Mouse (Mus musculus) ovary, postnatal 14 days (tissue): ENCODE measurements around the gene Commd6.

Experiments used
- DNase-seq: peaks from one replicate; pipeline ENCODE4 v3.0.0; 2022; ENCODE audit warnings: low spot score

Commd6 gene

GRCm38 (mm10) chr14:101640153-101640843 is at the start of gene Commd6:
Gene Commd6 (minus strand): TSS chr14:101640686.
- DNase-seq: peak; percentile 79

- DNase-seq: no peak
Observed at GRCm38 (mm10) chr14:101688406-101688805, 47.9 kb upstream of the Commd6 start.

DNA sequence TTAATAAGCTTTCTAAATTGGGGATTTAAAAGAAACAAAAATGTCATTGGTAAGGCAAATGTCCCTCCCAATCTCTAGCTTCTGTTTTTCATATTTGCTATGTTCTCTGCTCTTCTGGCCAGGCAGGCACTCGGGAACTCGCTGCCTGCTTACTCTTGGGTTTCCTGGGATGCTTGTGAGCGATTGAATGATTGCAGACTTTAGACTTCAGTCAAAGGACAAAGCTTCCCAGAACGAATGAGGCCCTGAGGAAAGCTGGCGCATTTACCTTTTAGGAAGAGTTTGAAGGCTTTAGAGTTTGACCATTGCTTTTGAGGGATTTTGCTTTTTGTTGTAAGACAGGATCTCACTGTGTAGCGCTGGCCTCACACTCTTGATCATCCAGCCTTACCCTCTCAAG is 47.2 kb upstream of the Commd6 start:
- no peak for DNase-seq

DNA sequence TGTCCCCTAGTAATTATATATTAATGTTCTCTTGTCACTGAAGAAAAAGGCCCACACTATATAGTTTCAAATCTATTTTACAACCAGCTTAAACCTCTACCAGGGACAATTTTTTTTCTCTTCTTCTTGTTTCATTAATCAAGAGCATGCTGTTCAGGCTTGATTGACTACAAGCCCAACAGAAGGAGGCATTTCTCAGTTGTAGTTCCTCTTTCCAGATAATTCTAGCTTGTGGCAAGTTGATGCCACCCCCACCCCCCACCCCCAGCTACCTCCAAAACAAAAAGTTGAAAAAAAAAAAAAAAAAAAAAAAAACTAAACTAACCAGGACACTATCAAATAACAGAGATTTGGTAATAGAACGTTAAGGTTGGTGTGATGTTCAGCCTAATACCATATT is 31.7 kb upstream of the Commd6 start:
- no peak for DNase-seq

- DNase-seq: no peak
Observed at GRCm38 (mm10) chr14:101668626-101669025, 28.1 kb upstream of the Commd6 start.

DNA sequence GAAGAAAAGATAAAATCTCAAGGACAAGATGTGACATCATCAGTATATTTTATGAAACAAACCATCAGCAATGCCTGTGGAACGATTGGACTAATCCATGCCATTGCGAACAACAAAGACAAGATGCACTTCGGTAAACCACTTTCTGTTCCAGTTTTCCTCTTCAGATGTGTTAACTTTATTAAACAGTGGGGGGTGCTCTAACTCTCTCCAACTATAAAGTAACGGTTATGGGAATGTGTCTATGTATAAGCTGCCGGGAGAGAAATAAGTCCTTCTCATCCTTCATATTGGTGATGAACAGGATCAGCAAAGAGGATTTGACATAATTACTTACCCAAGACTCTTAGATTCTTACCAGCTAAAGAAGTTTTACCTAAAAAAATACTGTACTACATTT is 26.1 kb upstream of the Commd6 start:
- no peak for DNase-seq

DNA sequence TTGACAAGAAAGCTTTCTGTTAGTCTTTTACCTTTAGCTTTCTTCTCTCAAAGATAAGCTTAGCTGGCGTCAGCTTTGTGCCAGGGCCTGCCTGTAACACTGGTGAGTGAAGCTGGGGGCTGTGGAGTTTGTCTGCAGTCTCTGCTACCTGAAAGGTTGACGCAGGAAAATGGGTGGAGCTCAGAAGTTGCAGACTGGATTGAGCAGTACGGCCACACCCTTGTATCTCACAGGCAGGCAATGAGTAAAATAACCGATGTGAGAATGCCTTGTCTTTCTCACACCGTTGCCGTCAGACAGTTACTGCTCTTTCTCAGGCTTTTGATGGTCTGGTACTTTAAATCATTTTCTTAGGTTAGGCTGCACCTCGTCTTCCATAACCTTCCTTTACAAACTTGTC is 25.6 kb upstream of the Commd6 start:
- DNase-seq: no peak

GRCm38 (mm10) chr14:101664274-101664673 is 23.8 kb upstream of the Commd6 start:
- no peak for DNase-seq

DNA sequence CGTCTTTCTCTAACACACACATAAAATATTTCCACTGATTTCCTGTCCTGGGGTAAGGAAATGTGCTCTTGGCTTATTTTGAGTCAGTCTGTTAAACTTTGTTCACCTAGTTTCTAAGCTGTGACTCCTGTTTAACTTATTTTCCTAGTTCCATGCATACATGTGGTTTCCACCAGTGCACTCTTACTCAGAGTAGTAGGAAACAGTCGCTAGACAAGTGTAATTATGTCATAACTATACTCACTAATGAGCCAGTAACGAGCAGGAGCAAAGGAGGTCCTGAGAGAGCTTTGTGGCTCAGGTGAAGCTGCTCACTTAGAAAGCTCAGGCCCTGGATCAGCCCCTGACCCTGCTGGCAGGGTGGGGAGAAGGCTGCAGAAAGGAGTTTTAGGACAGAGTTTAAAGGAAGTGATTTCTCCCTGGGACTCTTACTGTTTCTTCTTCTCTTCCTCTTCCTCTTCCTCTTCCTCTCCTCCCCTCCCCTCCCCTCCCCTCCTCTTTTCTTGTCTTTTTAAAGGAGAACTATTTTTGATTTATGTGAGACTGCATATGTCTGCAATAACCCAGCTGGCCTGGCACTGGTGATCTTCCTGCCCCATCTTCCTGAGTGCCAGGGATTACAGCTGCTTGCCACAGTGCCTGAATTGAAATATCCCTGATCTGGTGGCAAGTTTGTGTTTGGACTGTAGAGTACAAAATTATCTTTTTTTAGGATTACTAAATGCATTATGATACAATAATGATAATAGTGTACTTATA is 21.3 kb upstream of the Commd6 start:
- no peak for DNase-seq

GRCm38 (mm10) chr14:101656307-101656706 is 15.8 kb upstream of the Commd6 start:
- no peak for DNase-seq

GRCm38 (mm10) chr14:101654526-101654909 is 14.0 kb upstream of the Commd6 start:
- DNase-seq: no peak

DNA sequence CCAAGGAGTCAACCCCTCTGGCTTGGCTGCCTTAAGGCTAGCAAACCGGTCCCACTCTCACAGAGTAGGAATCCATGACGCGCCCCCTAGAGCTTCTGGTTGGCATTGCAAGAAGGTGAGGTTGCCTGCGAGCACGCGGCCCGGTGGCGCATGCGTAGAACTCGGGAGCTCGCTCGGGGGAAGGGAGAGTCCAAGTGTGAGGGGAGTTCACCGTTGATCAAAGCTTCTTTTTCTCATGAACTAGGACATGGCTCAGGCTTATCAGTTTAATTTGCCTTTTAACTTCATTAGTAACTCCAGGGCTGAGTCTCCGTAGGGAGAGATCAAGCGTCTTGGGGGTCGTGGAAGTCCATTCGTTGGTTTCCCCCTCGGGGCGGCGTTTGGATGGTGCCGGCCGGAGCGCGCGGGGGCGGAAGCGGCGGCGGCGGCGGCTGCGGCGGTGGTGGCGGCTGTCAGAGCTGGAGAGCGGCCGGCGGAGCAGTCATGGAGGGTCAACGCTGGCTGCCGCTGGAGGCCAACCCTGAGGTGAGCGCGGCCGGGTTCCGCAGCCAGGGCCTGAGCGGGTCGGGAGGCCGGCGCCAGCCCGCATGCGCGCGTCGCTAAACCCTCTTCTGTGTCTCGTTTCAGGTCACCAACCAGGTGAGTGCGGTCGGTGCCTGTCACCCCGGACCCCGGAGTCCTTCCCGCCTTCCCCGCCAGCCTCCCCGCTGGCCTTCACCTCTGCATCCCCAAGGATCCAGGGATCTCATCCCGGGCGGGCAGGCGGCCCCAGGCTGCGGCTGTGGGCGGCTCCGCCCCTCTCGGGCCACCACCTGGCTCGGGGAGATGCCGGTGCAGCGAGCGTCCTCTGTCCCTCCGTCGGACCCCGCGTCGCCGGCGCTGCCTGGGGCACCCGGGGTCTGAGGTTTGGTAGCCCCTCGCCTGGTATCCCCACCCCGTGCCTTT is 13.4 kb upstream of the Commd6 start, which contains the start of gene Uchl3:
TSS of gene Uchl3 (plus strand) at position 387 of the 945 bp plus-strand sequence.
- peak; percentile 98 for DNase-seq

- DNase-seq: no peak
Observed at GRCm38 (mm10) chr14:101652571-101652970, 12.1 kb upstream of the Commd6 start.

DNA sequence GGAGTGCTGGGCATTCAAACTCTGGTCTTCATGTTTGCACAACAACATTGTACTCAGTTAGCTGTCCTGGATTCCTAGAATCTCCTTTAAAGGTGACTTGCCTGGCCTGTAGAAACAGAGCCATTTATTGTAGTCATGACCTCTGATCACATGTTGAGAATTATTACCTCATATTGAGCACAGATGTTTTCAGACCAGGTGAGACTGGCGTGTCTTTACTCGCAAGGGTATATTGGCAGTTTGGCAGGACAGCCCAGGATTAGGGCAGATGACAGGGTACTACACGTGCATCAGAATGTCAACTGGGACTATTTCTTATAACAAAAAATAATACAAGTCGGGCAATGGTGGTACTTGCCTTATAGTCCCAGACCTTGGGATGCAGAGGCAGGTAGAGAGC is 10.1 kb upstream of the Commd6 start:
- DNase-seq: no peak

DNA sequence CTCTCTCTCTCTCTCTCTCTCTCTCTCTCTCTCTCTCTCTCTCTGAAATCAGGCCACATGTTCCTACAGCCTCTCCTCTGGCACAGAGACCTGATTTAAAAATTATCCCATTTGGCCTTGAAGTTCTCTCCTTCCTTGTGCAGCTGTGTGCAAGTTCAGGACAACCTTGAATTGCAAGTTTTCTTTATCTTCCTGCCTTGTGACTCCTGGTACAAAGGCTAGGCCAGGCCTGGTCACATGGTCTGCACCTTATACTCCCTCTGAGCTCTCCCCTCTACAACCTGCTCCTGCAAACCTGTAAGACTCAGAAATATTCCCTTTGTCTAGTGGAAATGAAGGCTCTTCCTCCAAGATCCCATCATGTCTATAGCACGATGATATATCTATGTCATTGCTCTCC is 4.5 kb upstream of the Commd6 start:
- no peak for DNase-seq

- no peak for DNase-seq
Observed at GRCm38 (mm10) chr14:101637381-101637780, 3.1 kb downstream of the Commd6 start.

- no peak for DNase-seq
Observed at GRCm38 (mm10) chr14:101635765-101636164, 4.7 kb downstream of the Commd6 start.

- no peak for DNase-seq
Observed at GRCm38 (mm10) chr14:101630548-101630947, 9.9 kb downstream of the Commd6 start.

GRCm38 (mm10) chr14:101617680-101618079 is 22.8 kb downstream of the Commd6 start:
- DNase-seq: no peak

- no peak for DNase-seq
Observed at GRCm38 (mm10) chr14:101616178-101616577, 24.3 kb downstream of the Commd6 start.

DNA sequence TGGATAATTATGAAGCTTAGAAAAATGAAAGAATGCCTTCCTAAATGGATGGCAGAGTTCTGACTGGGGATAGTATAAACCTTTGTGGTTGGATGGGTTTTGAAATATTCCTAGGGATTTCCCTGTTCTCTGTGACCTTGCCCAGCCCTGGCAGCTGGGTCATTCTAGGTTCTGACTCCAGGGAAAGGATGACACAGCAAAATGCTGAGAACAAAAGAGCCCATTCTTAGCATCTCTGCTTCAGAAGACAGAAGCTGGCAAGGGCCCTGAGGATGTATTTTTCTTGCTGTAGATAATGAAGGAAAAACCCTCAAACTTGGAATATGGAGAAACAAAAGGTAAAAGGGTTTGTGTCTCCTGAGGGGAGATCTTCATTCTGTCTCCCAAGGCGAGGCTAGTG is 27.3 kb downstream of the Commd6 start:
- no peak for DNase-seq

GRCm38 (mm10) chr14:101610701-101611100 is 29.8 kb downstream of the Commd6 start:
- no peak for DNase-seq
